Mouse (Mus musculus) thymus, postnatal 0 days (tissue): ENCODE data around the gene Swsap1. TPM values are rescaled to one million over a fixed set of nuclear protein-coding genes. Genes with fewer than 3 reads are reported as not detected.
A peak's percentile ranks its signal among the peaks of the same experiment; 100 is the strongest.

Experiments
- DNase-seq: peaks from one replicate; pipeline ENCODE4 v3.0.0-alpha.2; 2015; ENCODE audit warnings: low spot score
- polyA plus RNA-seq: library from polyadenylated mRNA; unstranded; fragments of >200 nt; fragmentation: Nextera tagmentation; extraction: Ambion mirVana; gene quantifications from 2 replicates; pipeline ENCODE4 v1.2.1, GENCODE M21; 2015

Gene Swsap1
- polyA plus RNA-seq, result 5.3 and 5.9 TPM in 2 replicates

- DNase-seq, result peak; percentile 99
Measured at GRCm38 (mm10) chr9:21955570-21956281, at the start of gene Swsap1. Swsap1 (plus strand) TSS chr9:21955755.

- peak; percentile 31 for DNase-seq
Measured at GRCm38 (mm10) chr9:21908216-21908615, 47.3 kb upstream of the Swsap1 start.

GRCm38 (mm10) chr9:21909474-21910223 lies 45.9 kb upstream of the Swsap1 start:
- DNase-seq, result peak; percentile 22

- DNase-seq, result no peak
Measured at GRCm38 (mm10) chr9:21916851-21917492, 38.6 kb upstream of the Swsap1 start.

- no peak for DNase-seq
Measured at GRCm38 (mm10) chr9:21917493-21918034, 38.0 kb upstream of the Swsap1 start.

GRCm38 (mm10) chr9:21918035-21918592 lies 37.4 kb upstream of the Swsap1 start, which contains the start of gene Rab3d:
Rab3d (minus strand) TSS chr9:21918192.
- DNase-seq, result peak; percentile 98

GRCm38 (mm10) chr9:21918692-21919384 lies 36.7 kb upstream of the Swsap1 start:
- DNase-seq, result no peak

GRCm38 (mm10) chr9:21923036-21923435 lies 32.5 kb upstream of the Swsap1 start:
- DNase-seq, result no peak

GRCm38 (mm10) chr9:21923490-21924098 lies 32.0 kb upstream of the Swsap1 start:
- DNase-seq, result no peak

GRCm38 (mm10) chr9:21924099-21924493 lies 31.5 kb upstream of the Swsap1 start:
- no peak for DNase-seq

- DNase-seq, result no peak
Measured at GRCm38 (mm10) chr9:21925034-21925433, 30.5 kb upstream of the Swsap1 start.

- DNase-seq, result no peak
Measured at GRCm38 (mm10) chr9:21925506-21925905, 30.0 kb upstream of the Swsap1 start.

- no peak for DNase-seq
Measured at GRCm38 (mm10) chr9:21926155-21926554, 29.4 kb upstream of the Swsap1 start.

GRCm38 (mm10) chr9:21926784-21927183 lies 28.8 kb upstream of the Swsap1 start:
- DNase-seq, result no peak

- peak; percentile 41 for DNase-seq
Measured at GRCm38 (mm10) chr9:21927208-21927753, 28.3 kb upstream of the Swsap1 start, which contains the start of the genes Ccdc159 and Tmem205. Ccdc159 (plus strand) TSS chr9:21927471. Tmem205 (minus strand) TSS chr9:21927556.

GRCm38 (mm10) chr9:21929208-21929607 lies 26.3 kb upstream of the Swsap1 start:
- DNase-seq, result no peak

GRCm38 (mm10) chr9:21932006-21932405 lies 23.5 kb upstream of the Swsap1 start:
- no peak for DNase-seq

- no peak for DNase-seq
Measured at GRCm38 (mm10) chr9:21932445-21933137, 23.0 kb upstream of the Swsap1 start.

- DNase-seq, result no peak
Measured at GRCm38 (mm10) chr9:21934021-21934420, 21.5 kb upstream of the Swsap1 start.
